Mouse (Mus musculus): ENCODE data around the gene Il17rb.

- no peak for TF ChIP-seq POLR2A (IDR thresholded peaks at IDR 0.05; ENCODE audit: low read depth, low read length)
- TF ChIP-seq CTCF (IDR thresholded peaks at IDR 0.05; ENCODE audit: borderline replicate concordance, insufficient read depth, low read length), result no peak
Observed at GRCm38 (mm10) chr14:30008733-30009575, at the start of gene Il17rb, which contains the start of gene Chdh.
